Mouse (Mus musculus): ENCODE measurements around the gene BC024978. TPM values are rescaled to one million over a fixed set of nuclear protein-coding genes. Genes with fewer than 3 reads are reported as not detected.

Gene BC024978
- polyA plus RNA-seq, 1 experiment = 44.3 TPM

- peaks cover 16% of the 10 kb centered on the region for H3K4me1 ChIP-seq (ENCODE audit: control insufficient read depth, insufficient read depth, low read length)
- no peak overlapping the region for H3K27ac ChIP-seq (ENCODE audit: control insufficient read depth, insufficient read depth, low read depth, low read length)
Observed at GRCm38 (mm10) chr7:27224877-27225575, 29.4 kb downstream of the BC024978 start.

GRCm38 (mm10) chr7:27227276-27227675 lies 31.7 kb downstream of the BC024978 start:
- Histone ChIP-seq H3K36me3 (ENCODE audit: control insufficient read depth, insufficient read depth, low read length) (no peaks in the 10 kb centered on the region), H3K27me3 (ENCODE audit: control insufficient read depth, insufficient read depth, low read length) (no peaks in the 10 kb centered on the region), H3K4me1 (ENCODE audit: control insufficient read depth, insufficient read depth, low read length) (peaks cover 16% of the 10 kb centered on the region), H3K4me3 (ENCODE audit: control insufficient read depth, low read depth, low read length) (peak overlapping the region; percentile 79), H3K27ac (ENCODE audit: control insufficient read depth, insufficient read depth, low read depth, low read length) (no peak overlapping the region)
- no peak for TF ChIP-seq CTCF (IDR thresholded peaks at IDR 0.05; ENCODE audit: control insufficient read depth, insufficient read depth, insufficient replicate concordance, low read depth, low read length)
- TF ChIP-seq POLR2A (IDR thresholded peaks at IDR 0.05; ENCODE audit: control insufficient read depth, low read depth, low read length) = no peak

More at GRCm38 (mm10) chr7:27224877-27225575, 29.4 kb downstream of the BC024978 start:
- no peaks in the 10 kb centered on the region for H3K27me3 ChIP-seq (ENCODE audit: control insufficient read depth, insufficient read depth, low read length)
- no peak overlapping the region for H3K4me3 ChIP-seq (ENCODE audit: control insufficient read depth, low read depth, low read length)
- TF ChIP-seq POLR2A (IDR thresholded peaks at IDR 0.05; ENCODE audit: control insufficient read depth, low read depth, low read length) (no peak), CTCF (IDR thresholded peaks at IDR 0.05; ENCODE audit: control insufficient read depth, insufficient read depth, insufficient replicate concordance, low read depth, low read length) (no peak)
- H3K36me3 ChIP-seq (ENCODE audit: control insufficient read depth, insufficient read depth, low read length) = no peaks in the 10 kb centered on the region

GRCm38 (mm10) chr7:27227676-27228075 lies 32.1 kb downstream of the BC024978 start:
- peaks cover 19% of the 10 kb centered on the region for H3K4me1 ChIP-seq (ENCODE audit: control insufficient read depth, insufficient read depth, low read length)
- H3K27ac ChIP-seq (ENCODE audit: control insufficient read depth, insufficient read depth, low read depth, low read length) = peak overlapping the region; percentile 58
- peak overlapping the region; percentile 79 for H3K4me3 ChIP-seq (ENCODE audit: control insufficient read depth, low read depth, low read length)
- no peaks in the 10 kb centered on the region for H3K36me3 ChIP-seq (ENCODE audit: control insufficient read depth, insufficient read depth, low read length)
- H3K27me3 ChIP-seq (ENCODE audit: control insufficient read depth, insufficient read depth, low read length) = no peaks in the 10 kb centered on the region
- TF ChIP-seq POLR2A (IDR thresholded peaks at IDR 0.05; ENCODE audit: control insufficient read depth, low read depth, low read length) = no peak
- TF ChIP-seq CTCF (IDR thresholded peaks at IDR 0.05; ENCODE audit: control insufficient read depth, insufficient read depth, insufficient replicate concordance, low read depth, low read length) = no peak

- Histone ChIP-seq H3K36me3 (ENCODE audit: control insufficient read depth, insufficient read depth, low read length) (no peaks in the 10 kb centered on the region), H3K4me1 (ENCODE audit: control insufficient read depth, insufficient read depth, low read length) (peaks cover 23% of the 10 kb centered on the region), H3K27ac (ENCODE audit: control insufficient read depth, insufficient read depth, low read depth, low read length) (peak within 1 kb of the TSS; percentile 58), H3K4me3 (ENCODE audit: control insufficient read depth, low read depth, low read length) (peak within 1 kb of the TSS; percentile 79), H3K27me3 (ENCODE audit: control insufficient read depth, insufficient read depth, low read length) (no peaks in the 10 kb centered on the region)
- no peak for TF ChIP-seq CTCF (IDR thresholded peaks at IDR 0.05; ENCODE audit: control insufficient read depth, insufficient read depth, insufficient replicate concordance, low read depth, low read length)
- peak; percentile 95 for TF ChIP-seq POLR2A (IDR thresholded peaks at IDR 0.05; ENCODE audit: control insufficient read depth, low read depth, low read length)
Observed at GRCm38 (mm10) chr7:27228281-27228821, 32.8 kb downstream of the BC024978 start, which contains the start of gene Itpkc. Gene Itpkc, minus strand, starts transcription at chr7:27228661.

GRCm38 (mm10) chr7:27228865-27229264 lies 33.3 kb downstream of the BC024978 start:
- Histone ChIP-seq H3K4me1 (ENCODE audit: control insufficient read depth, insufficient read depth, low read length) (peaks cover 28% of the 10 kb centered on the region), H3K27ac (ENCODE audit: control insufficient read depth, insufficient read depth, low read depth, low read length) (peak overlapping the region; percentile 58), H3K27me3 (ENCODE audit: control insufficient read depth, insufficient read depth, low read length) (no peaks in the 10 kb centered on the region), H3K4me3 (ENCODE audit: control insufficient read depth, low read depth, low read length) (peak overlapping the region; percentile 79), H3K36me3 (ENCODE audit: control insufficient read depth, insufficient read depth, low read length) (no peaks in the 10 kb centered on the region)
- TF ChIP-seq POLR2A (IDR thresholded peaks at IDR 0.05; ENCODE audit: control insufficient read depth, low read depth, low read length) = no peak
- TF ChIP-seq CTCF (IDR thresholded peaks at IDR 0.05; ENCODE audit: control insufficient read depth, insufficient read depth, insufficient replicate concordance, low read depth, low read length) = no peak

- Histone ChIP-seq H3K27ac (ENCODE audit: control insufficient read depth, insufficient read depth, low read depth, low read length) (no peak overlapping the region), H3K36me3 (ENCODE audit: control insufficient read depth, insufficient read depth, low read length) (no peaks in the 10 kb centered on the region), H3K27me3 (ENCODE audit: control insufficient read depth, insufficient read depth, low read length) (no peaks in the 10 kb centered on the region), H3K4me1 (ENCODE audit: control insufficient read depth, insufficient read depth, low read length) (peaks cover 25% of the 10 kb centered on the region), H3K4me3 (ENCODE audit: control insufficient read depth, low read depth, low read length) (no peak overlapping the region)
- TF ChIP-seq POLR2A (IDR thresholded peaks at IDR 0.05; ENCODE audit: control insufficient read depth, low read depth, low read length) (no peak), CTCF (IDR thresholded peaks at IDR 0.05; ENCODE audit: control insufficient read depth, insufficient read depth, insufficient replicate concordance, low read depth, low read length) (peak; percentile 43; the same call in 1 of the 2 replicates)
Observed at GRCm38 (mm10) chr7:27230781-27231180, 35.2 kb downstream of the BC024978 start.

- H3K4me1 ChIP-seq (ENCODE audit: control insufficient read depth, insufficient read depth, low read length) = peaks cover 25% of the 10 kb centered on the region
- H3K4me3 ChIP-seq (ENCODE audit: control insufficient read depth, low read depth, low read length) = no peak overlapping the region
- TF ChIP-seq POLR2A (IDR thresholded peaks at IDR 0.05; ENCODE audit: control insufficient read depth, low read depth, low read length) (no peak), CTCF (IDR thresholded peaks at IDR 0.05; ENCODE audit: control insufficient read depth, insufficient read depth, insufficient replicate concordance, low read depth, low read length) (no peak)
- no peak overlapping the region for H3K27ac ChIP-seq (ENCODE audit: control insufficient read depth, insufficient read depth, low read depth, low read length)
- H3K36me3 ChIP-seq (ENCODE audit: control insufficient read depth, insufficient read depth, low read length) = no peaks in the 10 kb centered on the region
- H3K27me3 ChIP-seq (ENCODE audit: control insufficient read depth, insufficient read depth, low read length) = no peaks in the 10 kb centered on the region
Observed at GRCm38 (mm10) chr7:27231693-27232331, 36.2 kb downstream of the BC024978 start.

All from testis, adult 2 months (tissue).